Mouse (Mus musculus): ENCODE measurements around the gene Tamm41. TPM values are rescaled to one million over a fixed set of nuclear protein-coding genes. Genes with fewer than 3 reads are reported as not detected.

The Tamm41 gene
- polyA plus RNA-seq (2015; fragmentation: Illumina TruSeq; extraction: RNeasy Lipid Tissue Mini Kit (QIAGEN cat#74804); ENCODE audit: insufficient read depth, low replicate concordance), result 19.6 TPM

GRCm38 (mm10) chr6:115037103-115038094, at the start of gene Tamm41:
TSS of gene Tamm41 (minus strand) at chr6:115037876.

DNA sequence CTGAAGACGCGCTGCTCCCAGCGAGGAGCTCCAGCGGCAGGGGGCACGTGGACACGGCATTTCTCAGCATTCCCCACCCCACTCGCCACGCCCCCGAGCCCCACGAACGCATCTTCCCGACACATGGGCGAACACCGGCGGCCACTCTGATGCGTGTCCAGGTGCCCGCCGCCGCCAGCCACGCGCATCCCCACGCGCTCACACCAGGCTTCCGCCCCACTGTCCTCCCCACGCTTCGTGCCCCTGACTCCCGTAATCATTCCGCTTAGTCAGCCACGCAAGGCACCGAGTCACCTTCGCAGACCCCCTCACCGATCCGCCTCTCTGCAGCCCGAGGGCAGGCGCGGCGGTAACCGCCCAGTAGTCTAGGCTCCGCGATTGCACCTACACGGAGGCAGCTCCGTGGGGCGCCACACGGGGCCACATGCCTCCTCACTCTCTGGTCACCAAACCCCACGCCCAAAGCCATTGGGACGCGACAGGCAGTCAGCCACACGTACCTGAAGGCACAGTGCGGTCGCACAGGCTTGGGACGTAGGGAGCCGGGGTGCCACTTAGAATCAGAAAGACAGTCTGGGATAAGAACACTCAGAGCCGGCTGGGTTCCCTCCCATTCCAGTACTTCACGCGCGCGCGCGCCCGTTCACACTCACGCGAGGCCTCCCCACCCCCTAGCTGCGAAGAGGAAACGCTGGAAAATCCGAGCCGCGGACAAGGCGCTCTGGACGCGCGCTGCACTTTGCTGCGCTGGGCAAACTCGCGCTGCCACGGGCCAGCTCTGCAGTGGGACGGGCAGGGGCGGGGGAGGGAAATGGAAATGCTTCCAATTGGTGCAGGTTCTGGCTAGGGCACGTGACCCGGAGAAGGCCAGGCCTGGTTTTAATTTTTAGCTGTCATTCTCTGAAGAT, 68.2 kb downstream of the Tamm41 start, which contains the start of gene Vgll4:
Vgll4 (minus strand) TSS at position 782 of the 908 bp plus-strand sequence.

Other genes with a start within 250 kb of the Tamm41 start
- gene Vgll4, start 67.9 kb downstream of the Tamm41 start, polyA plus RNA-seq (2015; fragmentation: Illumina TruSeq; extraction: RNeasy Lipid Tissue Mini Kit (QIAGEN cat#74804); ENCODE audit: insufficient read depth, low replicate concordance), result 21.9 TPM
- gene Syn2, start 97.0 kb upstream of the Tamm41 start, polyA plus RNA-seq (2015; fragmentation: Illumina TruSeq; extraction: RNeasy Lipid Tissue Mini Kit (QIAGEN cat#74804); ENCODE audit: insufficient read depth, low replicate concordance), result 0.43 TPM
- gene Gm17482, start 189.5 kb upstream of the Tamm41 start, polyA plus RNA-seq (2015; fragmentation: Illumina TruSeq; extraction: RNeasy Lipid Tissue Mini Kit (QIAGEN cat#74804); ENCODE audit: insufficient read depth, low replicate concordance), result not detected
- gene Timp4, start 214.3 kb upstream of the Tamm41 start, polyA plus RNA-seq (2015; fragmentation: Illumina TruSeq; extraction: RNeasy Lipid Tissue Mini Kit (QIAGEN cat#74804); ENCODE audit: insufficient read depth, low replicate concordance), result 0.18 TPM

Measured in spleen, adult 10 weeks (tissue).